Mouse (Mus musculus) retina, embryonic 14.5 days (tissue): ENCODE data around the gene Col5a3.
A peak's percentile ranks its signal among the peaks of the same experiment; 100 is the strongest.

ENCODE experiments used
- DNase-seq: peaks from one replicate; pipeline ENCODE4 v3.0.0-alpha.2; 2015; ENCODE audit warnings: low spot score

Col5a3 gene

GRCm38 (mm10) chr9:20747682-20748081 lies 67.2 kb downstream of the Col5a3 start:
- DNase-seq, result no peak

GRCm38 (mm10) chr9:20746017-20746660 lies 68.7 kb downstream of the Col5a3 start, which contains the start of gene Olfm2:
Olfm2 (minus strand) TSS chr9:20746349.
- peak; percentile 68 for DNase-seq

- DNase-seq, result no peak
These were observed 69.5 kb downstream of the Col5a3 start for GRCm38 (mm10) chr9:20745129-20745966.

GRCm38 (mm10) chr9:20743946-20744738 lies 70.7 kb downstream of the Col5a3 start:
- peak; percentile 66 for DNase-seq

- DNase-seq, result peak; percentile 87
These were observed 74.5 kb downstream of the Col5a3 start for GRCm38 (mm10) chr9:20740407-20740806.

- DNase-seq, result peak; percentile 48
These were observed 76.4 kb downstream of the Col5a3 start for GRCm38 (mm10) chr9:20738251-20738999.

- DNase-seq, result no peak
These were observed 77.6 kb downstream of the Col5a3 start for GRCm38 (mm10) chr9:20737227-20737626.

GRCm38 (mm10) chr9:20734692-20735091 lies 80.2 kb downstream of the Col5a3 start:
- no peak for DNase-seq

GRCm38 (mm10) chr9:20731797-20732196 lies 83.1 kb downstream of the Col5a3 start:
- DNase-seq, result no peak

GRCm38 (mm10) chr9:20729451-20729850 lies 85.4 kb downstream of the Col5a3 start:
- no peak for DNase-seq

GRCm38 (mm10) chr9:20727601-20728113 lies 87.2 kb downstream of the Col5a3 start:
- peak; percentile 73 for DNase-seq

GRCm38 (mm10) chr9:20726859-20727600 lies 87.8 kb downstream of the Col5a3 start:
- no peak for DNase-seq

- DNase-seq, result no peak
These were observed 88.6 kb downstream of the Col5a3 start for GRCm38 (mm10) chr9:20726134-20726858.

GRCm38 (mm10) chr9:20721582-20721981 lies 93.3 kb downstream of the Col5a3 start:
- DNase-seq, result no peak
